Mouse (Mus musculus) olfactory bulb, adult 2 months (tissue): ENCODE measurements at regions not wholly inside any gene's neighbourhood (a gene's known extent, or its start where the extent isn't known, plus 50 kb on each side); places are given as distances from the start of the nearest gene placed in this dataset.

ENCODE experiments used
- CTCF ChIP-seq: fragments of 200-500 bp; IDR thresholded peaks from 2 replicates; pipeline ENCODE4 v1.5.1; 2012; ENCODE audit warnings: low read depth, mild to moderate bottlenecking, low read length, moderate library complexity; ENCODE audit not compliant: insufficient read depth
- POLR2A ChIP-seq: fragments of 200-500 bp; IDR thresholded peaks from 2 replicates; pipeline ENCODE4 v1.6.1; 2012; ENCODE audit warnings: mild to moderate bottlenecking, low read depth, low read length, moderate library complexity; ENCODE audit not compliant: insufficient read depth

DNA sequence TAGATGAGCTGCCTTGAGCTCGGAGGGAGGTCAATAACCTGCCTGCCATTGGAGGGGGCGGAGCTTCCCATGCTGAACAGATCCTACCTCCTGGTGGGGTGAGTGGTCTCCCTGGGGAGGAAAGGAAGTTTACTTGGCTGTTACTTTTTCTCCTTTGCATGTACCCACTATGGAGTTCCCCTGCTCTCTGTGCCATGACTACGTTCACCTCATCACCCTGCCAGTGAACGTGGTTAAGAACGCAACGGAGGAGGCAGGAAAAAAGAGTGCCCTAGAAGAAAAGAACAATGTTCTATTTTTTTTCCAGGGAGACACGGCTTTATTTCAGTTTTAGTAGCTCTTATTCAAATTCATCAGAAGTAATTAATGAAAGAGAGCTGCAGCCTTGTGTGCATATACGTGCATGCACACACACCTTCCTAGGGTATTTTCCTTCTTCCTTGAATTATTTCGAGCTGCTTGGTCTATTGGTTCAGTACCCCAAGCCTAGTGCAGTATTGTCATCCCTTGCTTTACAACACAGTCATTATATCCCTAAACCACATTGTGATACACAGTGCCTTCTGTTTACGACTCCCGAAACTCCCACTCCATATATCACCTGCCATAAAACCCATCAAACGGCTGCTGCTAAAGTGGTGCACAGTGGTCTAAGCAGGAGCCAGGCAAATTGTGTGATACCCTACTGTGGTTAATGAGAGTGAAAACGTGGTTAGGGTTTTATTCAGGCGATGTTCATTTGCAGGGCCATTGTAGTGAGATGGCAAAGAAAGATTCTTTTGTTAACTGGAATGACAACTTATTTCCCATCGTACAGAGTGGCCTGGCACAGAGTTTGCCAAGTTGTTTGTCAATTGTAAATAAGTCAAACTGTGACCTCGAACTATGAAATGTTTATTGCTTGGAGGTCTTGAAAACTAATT is 608.0 kb downstream of the Bcl11a start:
- TF ChIP-seq CTCF (no peak), POLR2A (no peak)
